Mouse (Mus musculus) liver (tissue): ENCODE measurements around the gene Plod2.
A peak's percentile ranks its signal among the peaks of the same experiment; 100 is the strongest.

ENCODE experiments used
- DNase-seq: peaks from one replicate; pipeline ENCODE4 v3.0.0-alpha.2; 2020; ENCODE audit warnings: mixed read lengths

Gene Plod2

GRCm38 (mm10) chr9:92541977-92542561, at the start of gene Plod2:
Gene Plod2, plus strand, starts transcription at chr9:92542223.
- DNase-seq: peak; percentile 74

- DNase-seq: peak; percentile 75
Observed at GRCm38 (mm10) chr9:92499710-92500410, 42.2 kb upstream of the Plod2 start.

GRCm38 (mm10) chr9:92504256-92504655, 37.8 kb upstream of the Plod2 start:
- DNase-seq: no peak

- no peak for DNase-seq
Observed at GRCm38 (mm10) chr9:92504889-92505288, 37.1 kb upstream of the Plod2 start.

- DNase-seq: no peak
Observed at GRCm38 (mm10) chr9:92511696-92512095, 30.3 kb upstream of the Plod2 start.

- no peak for DNase-seq
Observed at GRCm38 (mm10) chr9:92517036-92517435, 25.0 kb upstream of the Plod2 start.

DNA sequence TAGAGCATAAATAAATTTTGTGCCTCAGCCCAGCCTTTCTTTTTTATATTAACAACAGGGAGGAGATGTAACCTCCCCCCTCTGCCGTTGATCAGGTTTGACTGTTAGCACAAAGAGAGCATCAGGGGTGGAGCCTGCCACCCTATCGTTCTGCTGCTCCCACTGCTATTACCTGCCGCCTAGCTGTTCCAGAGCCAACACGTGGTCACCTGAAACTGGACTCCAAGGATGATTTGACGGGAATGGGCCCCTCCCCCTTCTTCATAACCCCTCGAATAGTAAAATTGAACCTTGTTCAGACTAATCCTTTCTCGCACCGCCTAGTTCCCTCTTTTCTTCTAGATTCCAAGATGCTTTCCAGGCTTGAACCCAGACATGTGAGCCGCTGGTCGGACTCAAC, 21.3 kb upstream of the Plod2 start:
- DNase-seq: no peak

DNA sequence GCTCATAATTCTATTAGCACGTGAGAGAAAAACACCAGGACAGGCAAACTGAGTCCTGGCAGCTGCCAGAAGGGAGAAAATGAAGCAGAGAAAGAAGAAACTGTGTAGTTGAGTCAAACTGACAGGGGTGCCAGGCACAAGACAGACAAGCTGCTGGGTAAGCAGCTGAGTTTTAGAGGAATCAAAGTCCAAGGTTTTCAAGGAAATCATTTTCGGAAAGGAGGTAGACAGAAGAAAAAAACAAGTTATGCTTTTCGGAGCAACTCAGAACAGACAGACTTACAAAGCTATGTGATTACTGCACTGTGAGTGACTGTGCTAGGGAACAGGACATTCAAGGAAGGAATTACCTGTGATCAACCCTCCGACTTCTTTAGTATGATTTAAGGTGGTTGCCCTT, 17.5 kb upstream of the Plod2 start:
- DNase-seq: no peak

GRCm38 (mm10) chr9:92530055-92530454, 12.0 kb upstream of the Plod2 start:
- no peak for DNase-seq

DNA sequence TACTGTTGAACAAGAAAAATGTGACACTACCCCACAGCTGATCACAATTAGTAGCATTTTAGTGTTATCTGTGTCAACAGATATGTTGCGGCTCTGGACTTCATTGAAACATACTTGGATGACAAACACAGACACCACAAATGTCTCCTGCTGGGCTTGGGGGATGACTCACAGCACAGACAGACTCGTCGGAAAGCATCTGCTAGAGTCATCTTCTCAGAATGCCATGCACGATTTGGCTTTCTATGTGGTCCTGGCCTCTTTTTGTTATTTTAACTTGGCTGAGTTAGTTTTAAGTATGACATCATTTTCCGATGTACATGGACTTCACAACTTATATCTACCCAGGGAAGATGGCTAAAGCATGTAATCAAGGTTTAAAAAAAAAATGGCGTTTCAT, 4.3 kb upstream of the Plod2 start:
- no peak for DNase-seq

- no peak for DNase-seq
Observed at GRCm38 (mm10) chr9:92538216-92538615, 3.8 kb upstream of the Plod2 start.

DNA sequence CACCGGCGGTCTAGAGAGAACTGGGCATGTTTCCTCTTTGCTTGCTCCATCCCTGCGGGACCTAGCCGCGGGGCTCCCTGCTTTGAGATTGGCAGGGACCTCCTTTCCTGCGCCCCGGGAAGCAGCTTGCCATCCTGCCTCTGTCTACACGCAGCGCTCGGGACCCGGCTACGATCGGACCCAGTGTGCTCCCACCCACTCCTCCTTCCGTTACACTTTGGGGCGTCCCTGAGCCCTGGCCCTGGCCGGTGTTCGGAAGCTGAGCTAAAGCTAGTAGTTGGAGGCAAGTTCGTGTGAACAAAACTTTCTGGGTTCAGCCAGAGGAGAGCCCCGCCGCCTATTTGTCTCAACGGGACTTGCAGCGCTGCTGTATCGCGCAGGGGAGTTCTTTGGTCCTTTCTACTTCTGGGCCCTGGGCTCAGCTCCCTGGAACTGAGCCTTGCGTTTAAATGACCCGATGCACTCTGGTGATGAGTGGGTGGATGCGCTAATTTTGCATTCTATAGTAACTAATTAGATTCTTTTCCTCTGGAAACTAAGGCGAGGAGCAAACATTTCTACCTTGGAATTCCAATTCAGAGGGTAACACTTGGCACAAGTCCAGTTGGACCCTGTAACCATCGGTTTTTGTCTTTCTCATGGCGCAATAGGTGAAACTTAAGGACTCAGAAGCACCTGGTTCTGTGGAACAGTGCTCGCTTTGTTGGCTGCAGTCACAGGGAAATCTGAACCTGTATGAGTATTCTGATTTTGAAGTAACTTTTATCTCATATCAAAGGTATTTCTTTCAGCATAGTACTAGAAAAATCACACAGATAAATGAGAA, 781 bp downstream of the Plod2 start:
- DNase-seq: peak; percentile 22

GRCm38 (mm10) chr9:92544146-92544545, 2.1 kb downstream of the Plod2 start:
- DNase-seq: no peak

DNA sequence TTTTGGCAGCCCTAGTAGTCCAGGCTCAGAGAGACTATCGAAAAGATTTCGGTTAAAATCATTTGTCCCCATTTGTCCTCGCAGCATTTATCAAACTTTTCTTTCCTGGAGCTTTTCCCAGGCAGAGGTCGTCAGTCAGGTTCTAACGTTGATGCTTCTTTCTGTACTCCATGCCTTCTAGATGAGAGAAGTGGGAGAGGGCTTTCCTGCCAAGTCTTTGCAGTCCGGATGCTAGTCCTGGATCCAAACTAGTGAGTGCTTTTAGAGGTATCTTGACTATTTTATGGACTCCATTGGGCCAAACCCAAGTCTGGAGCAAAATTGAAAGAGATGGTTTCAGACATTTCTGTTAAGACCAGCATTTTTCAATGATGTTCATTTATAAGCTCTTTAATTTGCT, 3.0 kb downstream of the Plod2 start:
- DNase-seq: no peak

- DNase-seq: no peak
Observed at GRCm38 (mm10) chr9:92546446-92546845, 4.4 kb downstream of the Plod2 start.

GRCm38 (mm10) chr9:92547106-92547505, 5.1 kb downstream of the Plod2 start:
- no peak for DNase-seq

GRCm38 (mm10) chr9:92547821-92548220, 5.8 kb downstream of the Plod2 start:
- DNase-seq: no peak

- no peak for DNase-seq
Observed at GRCm38 (mm10) chr9:92548603-92549002, 6.6 kb downstream of the Plod2 start.

- DNase-seq: no peak
Observed at GRCm38 (mm10) chr9:92549811-92550490, 7.9 kb downstream of the Plod2 start.

GRCm38 (mm10) chr9:92550981-92551380, 9.0 kb downstream of the Plod2 start:
- DNase-seq: no peak

DNA sequence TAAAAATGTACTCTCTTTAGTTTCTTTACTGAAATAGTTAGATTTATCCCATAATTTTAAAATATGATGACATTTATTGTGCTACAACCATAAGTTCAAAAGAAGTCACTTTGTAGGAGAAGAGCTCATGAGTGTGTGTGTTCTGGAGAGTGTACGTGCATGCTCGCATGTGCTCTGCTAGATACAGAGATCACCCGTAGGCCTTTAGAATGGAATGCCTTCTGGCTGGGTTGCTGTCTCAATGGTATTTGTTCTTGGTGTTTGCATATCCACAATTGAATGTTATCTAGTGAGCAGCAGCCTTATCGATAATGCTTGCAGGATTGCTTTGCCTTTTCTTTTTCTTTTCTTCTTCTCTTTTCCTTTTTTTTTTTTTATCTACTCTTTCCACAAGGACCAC, 9.6 kb downstream of the Plod2 start:
- DNase-seq: no peak

GRCm38 (mm10) chr9:92552691-92553090, 10.7 kb downstream of the Plod2 start:
- no peak for DNase-seq
